Mouse (Mus musculus) cortical plate, adult 2 months (tissue): ENCODE measurements at regions not wholly inside any gene's neighbourhood (a gene's known extent, or its start where the extent isn't known, plus 50 kb on each side); places are given as distances from the start of the nearest gene placed in this dataset.

Source experiments
- CTCF ChIP-seq: fragments of 200-500 bp; IDR thresholded peaks from 2 replicates; pipeline ENCODE4 v1.5.1; 2011; ENCODE audit warnings: mild to moderate bottlenecking, control low read depth, low read length; ENCODE audit not compliant: insufficient read depth; ENCODE audit errors: extremely low read depth
- POLR2A ChIP-seq: fragments of 200-500 bp; IDR thresholded peaks from 2 replicates; pipeline ENCODE4 v1.6.1; 2011; ENCODE audit warnings: mild to moderate bottlenecking, low read length, control low read depth; ENCODE audit not compliant: insufficient read depth; ENCODE audit errors: extremely low read depth

DNA sequence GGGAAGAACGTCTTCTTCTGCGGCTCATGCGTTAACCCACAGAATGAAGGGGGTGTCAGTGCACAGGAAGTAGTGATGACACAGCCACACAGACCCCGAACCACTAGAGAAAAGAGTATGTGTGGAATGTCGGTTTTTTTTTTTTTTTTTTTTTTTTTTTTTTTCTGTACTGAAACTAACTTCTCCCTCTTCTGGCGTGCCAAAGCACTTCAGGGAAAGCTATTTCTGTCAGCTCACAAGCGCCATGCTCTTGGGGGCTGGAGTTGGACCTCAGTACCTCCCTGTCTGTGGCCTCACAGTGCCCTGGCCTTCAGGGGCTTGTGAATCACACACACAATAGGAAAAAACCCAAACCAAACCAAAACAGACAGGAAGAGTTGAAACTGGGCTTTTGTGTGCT is 221.1 kb upstream of the Nfe2l3 start:
- TF ChIP-seq CTCF: 0 out of 2 replicates have a peak, but pooled peaks have one; percentile 9
- TF ChIP-seq POLR2A: no peak
